Mouse (Mus musculus) ES-E14 (cell line): ENCODE measurements at regions not wholly inside any gene's neighbourhood (a gene's known extent, or its start where the extent isn't known, plus 50 kb on each side); places are given as distances from the start of the nearest gene placed in this dataset.

ENCODE experiments used
- CHD2 ChIP-seq: IDR thresholded peaks from 2 replicates; pipeline ENCODE4 v1.6.1; 2014; ENCODE audit warnings: mild to moderate bottlenecking, low read depth, low read length, inconsistent platforms
- HCFC1 ChIP-seq: IDR thresholded peaks from 2 replicates; pipeline ENCODE4 v1.6.1; 2012; ENCODE audit warnings: low read length, inconsistent platforms, borderline replicate concordance; ENCODE audit not compliant: insufficient read depth
- MAFK ChIP-seq: IDR thresholded peaks from 2 replicates; pipeline ENCODE4 v1.6.1; 2014; ENCODE audit warnings: mild to moderate bottlenecking, low read depth, low read length, inconsistent platforms; ENCODE audit not compliant: insufficient read depth
- ZC3H11A ChIP-seq: IDR thresholded peaks from 2 replicates; pipeline ENCODE4 v1.6.1; 2012; ENCODE audit warnings: low read depth, mild to moderate bottlenecking, inconsistent platforms, low read length, borderline replicate concordance
- ZNF384 ChIP-seq: IDR thresholded peaks from 2 replicates; pipeline ENCODE4 v1.6.1; 2012; ENCODE audit warnings: low read depth, low read length, inconsistent platforms

DNA sequence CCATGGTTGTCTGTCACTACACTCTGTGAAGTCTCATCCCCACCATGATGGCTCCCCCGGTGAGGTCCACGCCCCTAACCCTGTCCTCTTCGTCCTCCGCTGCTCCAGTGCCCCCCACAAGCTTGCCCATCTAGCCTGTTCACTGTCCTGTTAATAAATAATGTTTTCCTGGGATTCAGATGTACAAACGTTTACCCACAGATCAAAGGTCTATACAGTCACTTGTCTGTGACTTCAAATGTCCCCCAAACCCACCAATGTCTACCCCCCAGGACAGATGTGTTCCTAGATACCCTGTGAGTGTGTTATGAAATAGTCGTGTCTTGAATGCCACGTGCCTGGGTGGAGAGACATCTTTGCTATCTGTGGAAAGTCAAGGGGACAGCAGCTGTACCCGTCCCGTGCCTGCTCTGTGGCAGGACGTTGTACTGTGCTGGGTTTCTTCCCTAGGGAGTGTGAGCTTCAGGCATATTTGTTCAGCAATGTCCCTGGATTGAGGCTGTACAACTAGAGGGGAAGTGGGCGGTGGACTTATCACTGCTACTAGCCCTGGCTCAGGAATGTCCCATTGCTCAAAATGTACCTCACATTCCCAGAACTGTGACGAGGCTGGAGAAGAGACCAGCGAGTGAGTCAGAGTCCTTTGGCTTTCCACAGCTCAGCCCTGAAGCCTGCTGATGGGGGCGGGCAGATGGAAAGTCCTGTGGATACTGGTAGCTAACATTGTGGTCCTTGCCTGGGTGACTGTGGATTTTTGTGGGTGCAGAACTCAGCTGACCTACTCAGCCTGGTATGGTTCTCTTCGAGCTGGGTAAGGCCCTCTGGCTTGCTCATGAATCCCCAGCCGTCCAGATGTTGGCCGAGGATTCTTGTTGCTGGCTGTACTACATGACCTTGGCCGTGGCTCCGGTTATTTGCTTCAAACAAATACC is 55.1 kb upstream of the Slc45a1 start:
- TF ChIP-seq ZNF384 = no peak
- no peak for TF ChIP-seq ZC3H11A
- TF ChIP-seq HCFC1 = no peak
- TF ChIP-seq MAFK = no peak
- no peak for TF ChIP-seq CHD2
